14 mouse cellular contexts compared by ENCODE assay signal in the genomic region with DNA sequence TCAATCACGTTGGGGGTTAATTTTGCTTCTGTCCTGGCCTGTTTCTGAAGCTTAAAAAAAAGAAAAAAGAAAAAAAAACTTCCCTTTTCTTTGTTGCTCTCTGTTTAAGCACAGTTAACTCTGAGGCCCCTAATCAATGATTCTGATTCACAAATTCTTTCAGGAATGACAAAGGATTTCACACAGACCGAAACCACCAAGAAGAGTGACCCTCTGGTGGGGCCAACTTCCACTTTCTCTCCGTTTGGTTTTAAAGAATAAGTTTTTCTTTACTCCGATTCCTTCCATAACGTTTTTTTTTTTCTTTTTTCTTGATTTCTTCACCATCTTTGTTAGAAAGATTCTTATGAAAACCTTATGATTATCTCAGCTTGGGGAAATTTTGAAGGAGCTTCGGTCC.
DNase-seq lines count a peak whose midpoint lies in the region; ATAC-seq and TF ChIP-seq lines count a peak whose summit lies in the region.
"Had no signal": no experiment of that assay in that cellular context is flagged by ENCODE, and none has a peak within 500 bp of the region (broad histone marks: within the 10 kb centered on the region; RNA-seq: fewer than 3 reads in every experiment).

No protein-coding gene starts in this region.

- peak overlapping the region; percentile 45 for H3K4me3 ChIP-seq in forebrain, embryonic 10.5 days
- H3K4me3 ChIP-seq in forebrain, postnatal 0 days (ENCODE audit: low read depth, low read length): no peak overlapping the region
- no peak overlapping the region for H3K4me3 ChIP-seq in hindbrain, embryonic 12.5 days
- no peak overlapping the region for H3K4me3 ChIP-seq in hindbrain, embryonic 13.5 days
- H3K4me3 ChIP-seq in ES-Bruce4 (ENCODE audit: low read depth, low read length): no peak overlapping the region
- H3K4me3 ChIP-seq in limb, embryonic 10.5 days: no peak overlapping the region

- peak overlapping the region; percentile 84 for H3K27ac ChIP-seq in forebrain, embryonic 10.5 days
- H3K27ac ChIP-seq in forebrain, postnatal 0 days (ENCODE audit: low read depth, low read length): no peak overlapping the region
- peak overlapping the region; percentile 25; the same call in 1 of the 2 replicates for H3K27ac ChIP-seq in hindbrain, embryonic 12.5 days
- no peak overlapping the region for H3K27ac ChIP-seq in hindbrain, embryonic 13.5 days
- no peak overlapping the region for H3K27ac ChIP-seq in ES-Bruce4 (ENCODE audit: insufficient read depth, low read length)
- peak overlapping the region; percentile 74; the same call in 1 of the 2 replicates for H3K27ac ChIP-seq in limb, embryonic 10.5 days
- H3K27ac ChIP-seq: intestine, embryonic 15.5 days had no signal

- no peak for TF ChIP-seq POLR2A in ES-Bruce4 (IDR thresholded peaks at IDR 0.05; ENCODE audit: insufficient read depth, low read length)

- no peak overlapping the region for H3K9ac ChIP-seq in forebrain, postnatal 0 days
- H3K9ac ChIP-seq in hindbrain, embryonic 12.5 days: no peak overlapping the region
- no peak overlapping the region for H3K9ac ChIP-seq in hindbrain, embryonic 13.5 days
- H3K9ac ChIP-seq in ES-Bruce4 (ENCODE audit: low read depth, poor library complexity, severe bottlenecking): 0 out of 2 replicates have a peak overlapping the region, but pooled peaks have one; percentile 60

- H3K4me2 ChIP-seq in forebrain, postnatal 0 days (ENCODE audit: low read depth): no peak overlapping the region
- H3K4me2 ChIP-seq in hindbrain, embryonic 12.5 days (replicated peaks): peak overlapping the region; percentile 55
- H3K4me2 ChIP-seq in hindbrain, embryonic 13.5 days: no peak overlapping the region

- no peak for TF ChIP-seq CTCF in forebrain, postnatal 0 days (IDR thresholded peaks at IDR 0.05; ENCODE audit: low read depth)
- TF ChIP-seq CTCF in ES-Bruce4 (IDR thresholded peaks at IDR 0.05; ENCODE audit: low read depth, low read length): no peak

- peaks cover 51% of the 10 kb centered on the region for H3K27me3 ChIP-seq in forebrain, embryonic 10.5 days (ENCODE audit: poor library complexity, severe bottlenecking)
- H3K27me3 ChIP-seq in forebrain, postnatal 0 days (ENCODE audit: insufficient read depth, low read length): peaks cover 24% of the 10 kb centered on the region
- peaks cover 16% of the 10 kb centered on the region for H3K27me3 ChIP-seq in hindbrain, embryonic 12.5 days
- peaks cover 39% of the 10 kb centered on the region for H3K27me3 ChIP-seq in hindbrain, embryonic 13.5 days
- no peaks in the 10 kb centered on the region for H3K27me3 ChIP-seq in ES-Bruce4 (ENCODE audit: control insufficient read depth, insufficient read depth, low read length, poor library complexity, severe bottlenecking)
- peaks cover 17% of the 10 kb centered on the region; the same call in 1 of the 2 replicates for H3K27me3 ChIP-seq in limb, embryonic 10.5 days (ENCODE audit: low read depth, poor library complexity, severe bottlenecking)
- H3K27me3 ChIP-seq: Patski had no signal

- no peak for DNase-seq in forebrain, embryonic 10.5 days (ENCODE audit: extremely low spot score, low spot score)
- DNase-seq in forebrain, postnatal 0 days: no peak
- no peak for DNase-seq in limb, embryonic 10.5 days (ENCODE audit: low spot score)
- no peak for DNase-seq in gastrocnemius, adult 18-20 months (ENCODE audit: low spot score)
- DNase-seq in adrenal gland, postnatal 36 days: no peak
- DNase-seq: cerebellum, adult 11-12 months; kidney, postnatal 25 days; spleen, adult 18-20 months had no signal

- no peak for TF ChIP-seq EP300 in ES-Bruce4 (IDR thresholded peaks at IDR 0.05; ENCODE audit: insufficient read depth, low read depth, low read length)

- no peaks in the 10 kb centered on the region for H3K9me3 ChIP-seq in forebrain, embryonic 10.5 days
- H3K9me3 ChIP-seq in forebrain, postnatal 0 days (ENCODE audit: low read length): no peaks in the 10 kb centered on the region
- H3K9me3 ChIP-seq in hindbrain, embryonic 12.5 days (replicated peaks): 0 out of 2 replicates have a peak, but pooled peaks cover 3% of the 10 kb centered on the region
- H3K9me3 ChIP-seq in hindbrain, embryonic 13.5 days: no peaks in the 10 kb centered on the region
- H3K9me3 ChIP-seq in ES-Bruce4 (replicated peaks; ENCODE audit: control insufficient read depth, insufficient read depth, low read length, poor library complexity, severe bottlenecking): no peaks in the 10 kb centered on the region
- H3K9me3 ChIP-seq in limb, embryonic 10.5 days (replicated peaks): no peaks in the 10 kb centered on the region
- H3K9me3 ChIP-seq: intestine, embryonic 15.5 days had no signal

- ATAC-seq in forebrain, postnatal 0 days: no peak
- no peak for ATAC-seq in hindbrain, embryonic 12.5 days (ENCODE audit: low FRiP score)
- no peak for ATAC-seq in hindbrain, embryonic 13.5 days (ENCODE audit: low FRiP score)
- ATAC-seq: lung, postnatal 0 days; Patski had no signal

- H3K36me3 ChIP-seq in forebrain, embryonic 10.5 days (replicated peaks): no peaks in the 10 kb centered on the region
- no peaks in the 10 kb centered on the region for H3K36me3 ChIP-seq in forebrain, postnatal 0 days (ENCODE audit: insufficient read depth)
- H3K36me3 ChIP-seq in hindbrain, embryonic 12.5 days: no peaks in the 10 kb centered on the region
- no peaks in the 10 kb centered on the region for H3K36me3 ChIP-seq in hindbrain, embryonic 13.5 days
- H3K36me3 ChIP-seq in ES-Bruce4 (ENCODE audit: control insufficient read depth, insufficient read depth, low read length, poor library complexity, severe bottlenecking): no peaks in the 10 kb centered on the region
- H3K36me3 ChIP-seq in limb, embryonic 10.5 days: no peaks in the 10 kb centered on the region
- H3K36me3 ChIP-seq: intestine, embryonic 15.5 days had no signal

- peaks cover 68% of the 10 kb centered on the region for H3K4me1 ChIP-seq in forebrain, embryonic 10.5 days
- no peaks in the 10 kb centered on the region for H3K4me1 ChIP-seq in forebrain, postnatal 0 days (ENCODE audit: insufficient read depth)
- peaks cover 32% of the 10 kb centered on the region for H3K4me1 ChIP-seq in hindbrain, embryonic 12.5 days
- peaks cover 37% of the 10 kb centered on the region for H3K4me1 ChIP-seq in hindbrain, embryonic 13.5 days (replicated peaks)
- no peaks in the 10 kb centered on the region for H3K4me1 ChIP-seq in ES-Bruce4 (ENCODE audit: control insufficient read depth, insufficient read depth, low read length)
- peaks cover 56% of the 10 kb centered on the region for H3K4me1 ChIP-seq in limb, embryonic 10.5 days

- 1% methylated on average over 6 of the region's 6 CpGs for WGBS in forebrain, embryonic 10.5 days
- 29% methylated on average over 6 of the region's 6 CpGs for WGBS in forebrain, postnatal 0 days
- 5% methylated on average over 6 of the region's 6 CpGs for WGBS in hindbrain, embryonic 12.5 days
- WGBS in hindbrain, embryonic 13.5 days: 8% methylated on average over 6 of the region's 6 CpGs
- WGBS in limb, embryonic 10.5 days: 8% methylated on average over 6 of the region's 6 CpGs

Comparison
In these comparisons a context has a peak if more than half of its experiments do, and no peak if none do; other contexts are left out.
1. H3K27ac ChIP-seq: peak in forebrain, embryonic 10.5 days (single experiment), hindbrain, embryonic 12.5 days (single experiment) and limb, embryonic 10.5 days (single experiment); none in forebrain, postnatal 0 days (single experiment), hindbrain, embryonic 13.5 days (single experiment) and ES-Bruce4 (single experiment).